Mouse (Mus musculus) C2C12 (cell line): ENCODE measurements at regions not wholly inside any gene's neighbourhood (a gene's known extent, or its start where the extent isn't known, plus 50 kb on each side); places are given as distances from the start of the nearest gene placed in this dataset.

Experiments
- H3K27me3 ChIP-seq: one replicate; pipeline ENCODE4 v1.6.1; 2011; ENCODE audit not compliant: control insufficient read depth, insufficient read depth, insufficient read length
- H3K36me3 ChIP-seq: one replicate; pipeline ENCODE4 v1.6.1; 2011; ENCODE audit not compliant: control insufficient read depth, insufficient read depth
- H3K4me3 ChIP-seq: one replicate; pipeline ENCODE4 v1.5.1; 2011; ENCODE audit warnings: mild to moderate bottlenecking, control low read depth; ENCODE audit not compliant: poor library complexity, insufficient read depth, severe bottlenecking
- H3K79me2 ChIP-seq: one replicate; pipeline ENCODE4 v1.6.1; 2011; ENCODE audit not compliant: control insufficient read depth, insufficient read depth
- H3K79me3 ChIP-seq: one replicate; pipeline ENCODE4 v1.6.1; 2011; ENCODE audit warnings: low read depth, control low read depth
- H3ac ChIP-seq: one replicate; pipeline ENCODE3; 2011; ENCODE audit warnings: low read depth; ENCODE audit not compliant: control insufficient read depth, insufficient read length
- CEBPB ChIP-seq: IDR thresholded peaks from one replicate; pipeline ENCODE4 v1.6.1; 2011; ENCODE audit warnings: low read depth, mild to moderate bottlenecking, control low read depth, moderate library complexity
- CTCF ChIP-seq: IDR thresholded peaks from one replicate; pipeline ENCODE4 v1.5.1; 2011; ENCODE audit not compliant: control insufficient read depth, insufficient read depth, insufficient read length
- FOSL1 ChIP-seq: IDR thresholded peaks from one replicate; pipeline ENCODE4 v1.8.0; 2011; ENCODE audit warnings: mild to moderate bottlenecking, low read length; ENCODE audit not compliant: poor library complexity, insufficient read depth, severe bottlenecking
- MAX ChIP-seq: IDR thresholded peaks from one replicate; pipeline ENCODE4 v1.6.1; 2011; ENCODE audit warnings: mild to moderate bottlenecking, control low read depth
- MYOD1 ChIP-seq: IDR thresholded peaks from one replicate; pipeline ENCODE4 v1.6.1; 2011; ENCODE audit warnings: low read depth; ENCODE audit not compliant: control insufficient read depth, insufficient read length
- MYOG ChIP-seq: IDR thresholded peaks from one replicate; pipeline ENCODE4 v1.6.1; 2011; ENCODE audit not compliant: control insufficient read depth, insufficient read length; ENCODE audit errors: extremely low read depth
- USF1 ChIP-seq: IDR thresholded peaks from one replicate; pipeline ENCODE4 v1.6.1; 2011; ENCODE audit warnings: low read depth, mild to moderate bottlenecking, control low read depth, moderate library complexity

GRCm38 (mm10) chr15:85667381-85667791, 67.4 kb upstream of the Ppara start:
- H3K79me2 ChIP-seq = peaks cover 99% of the 10 kb centered on the region
- H3K79me3 ChIP-seq = peaks cover 86% of the 10 kb centered on the region
- H3K4me3 ChIP-seq = peak overlapping the region; percentile 34
- H3K36me3 ChIP-seq = peaks cover 10% of the 10 kb centered on the region
- H3ac ChIP-seq = peak overlapping the region; percentile 86
- no peak for TF ChIP-seq USF1
- TF ChIP-seq CEBPB = no peak
- no peak for TF ChIP-seq MAX
- no peak for TF ChIP-seq FOSL1
- no peak for TF ChIP-seq MYOG
- TF ChIP-seq MYOD1 = no peak
- TF ChIP-seq CTCF = no peak
- H3K27me3 ChIP-seq = no peaks in the 10 kb centered on the region

- peak overlapping the region; percentile 86 for H3ac ChIP-seq
- H3K36me3 ChIP-seq = peaks cover 14% of the 10 kb centered on the region
- peak overlapping the region; percentile 34 for H3K4me3 ChIP-seq
- H3K79me3 ChIP-seq = peaks cover 86% of the 10 kb centered on the region
- TF ChIP-seq USF1 = no peak
- peak; percentile 66 for TF ChIP-seq CEBPB
- H3K79me2 ChIP-seq = peaks cover 99% of the 10 kb centered on the region
- no peaks in the 10 kb centered on the region for H3K27me3 ChIP-seq
Measured at GRCm38 (mm10) chr15:85667906-85668590, 66.7 kb upstream of the Ppara start.

DNA sequence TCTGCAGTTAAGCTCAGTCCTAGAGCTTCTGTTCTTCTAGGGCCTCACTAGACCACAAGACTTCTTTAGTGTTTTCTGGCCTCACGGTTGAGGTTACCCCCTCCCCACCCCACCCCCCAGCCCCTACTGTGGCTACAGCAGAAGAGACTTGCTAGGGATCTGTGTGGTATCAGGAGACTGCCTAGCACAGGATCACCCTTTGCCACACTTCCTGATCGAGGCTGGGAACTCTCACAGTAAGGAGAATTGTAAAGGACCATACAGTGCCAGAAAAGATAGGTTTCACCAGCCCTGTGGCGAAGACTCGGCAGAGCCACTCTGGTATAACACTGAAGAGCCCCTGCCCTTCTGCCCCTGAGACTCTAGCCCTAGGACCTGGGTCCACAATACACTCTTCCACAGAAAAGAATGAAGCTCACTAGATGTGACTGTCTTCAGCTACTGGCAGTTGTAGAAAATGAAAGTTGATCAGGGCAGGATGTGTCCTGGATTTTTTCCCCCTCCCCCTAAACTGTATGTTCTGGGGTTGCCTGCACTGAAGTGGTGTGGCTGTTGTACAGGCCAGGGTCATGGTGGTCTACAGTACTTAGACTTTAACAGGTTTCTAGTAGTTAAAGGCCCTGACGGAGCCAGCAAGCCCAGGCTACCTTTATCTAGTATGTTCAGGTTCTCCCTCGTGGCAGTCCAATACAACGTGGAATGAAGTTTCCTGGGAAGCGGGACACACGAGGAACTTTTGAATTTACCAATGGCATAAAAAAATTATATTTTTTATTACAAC, 65.7 kb upstream of the Ppara start:
- Histone ChIP-seq H3K79me2 (peaks cover 99% of the 10 kb centered on the region), H3ac (peak overlapping the region; percentile 80), H3K27me3 (no peaks in the 10 kb centered on the region), H3K79me3 (peaks cover 86% of the 10 kb centered on the region), H3K36me3 (peaks cover 22% of the 10 kb centered on the region), H3K4me3 (peak overlapping the region; percentile 99)
- TF ChIP-seq CTCF (no peak), USF1 (no peak), MAX (peak; percentile 97)

DNA sequence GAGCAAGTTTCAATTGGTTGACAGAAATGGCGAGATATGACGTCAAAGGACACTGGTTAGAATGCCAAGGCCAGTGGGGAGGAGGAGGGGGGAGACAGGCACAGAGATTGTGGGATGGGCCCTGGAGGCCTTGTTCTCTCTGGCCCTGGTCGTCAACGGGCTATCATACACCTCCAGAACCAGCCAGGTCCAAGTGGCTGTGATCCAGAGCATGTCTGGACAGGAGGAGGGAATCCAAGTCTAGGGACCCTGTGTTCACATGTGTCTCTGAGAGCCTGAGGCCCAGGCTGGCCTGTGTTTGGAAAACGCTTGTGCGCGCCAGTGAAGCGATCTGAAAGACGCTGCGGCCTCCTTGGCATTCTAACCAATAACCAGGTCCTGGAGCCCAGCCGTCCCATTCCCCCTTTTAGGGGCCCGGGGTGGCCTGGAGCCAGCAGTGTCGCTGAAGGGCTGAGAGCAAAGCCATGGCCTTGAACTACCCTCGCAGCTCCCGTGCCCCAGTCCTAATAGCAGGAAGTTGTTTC, 65.1 kb upstream of the Ppara start:
- TF ChIP-seq CEBPB (no peak), CTCF (no peak), MYOG (no peak), MAX (no peak), FOSL1 (no peak), MYOD1 (no peak), USF1 (no peak)
- no peaks in the 10 kb centered on the region for H3K27me3 ChIP-seq

DNA sequence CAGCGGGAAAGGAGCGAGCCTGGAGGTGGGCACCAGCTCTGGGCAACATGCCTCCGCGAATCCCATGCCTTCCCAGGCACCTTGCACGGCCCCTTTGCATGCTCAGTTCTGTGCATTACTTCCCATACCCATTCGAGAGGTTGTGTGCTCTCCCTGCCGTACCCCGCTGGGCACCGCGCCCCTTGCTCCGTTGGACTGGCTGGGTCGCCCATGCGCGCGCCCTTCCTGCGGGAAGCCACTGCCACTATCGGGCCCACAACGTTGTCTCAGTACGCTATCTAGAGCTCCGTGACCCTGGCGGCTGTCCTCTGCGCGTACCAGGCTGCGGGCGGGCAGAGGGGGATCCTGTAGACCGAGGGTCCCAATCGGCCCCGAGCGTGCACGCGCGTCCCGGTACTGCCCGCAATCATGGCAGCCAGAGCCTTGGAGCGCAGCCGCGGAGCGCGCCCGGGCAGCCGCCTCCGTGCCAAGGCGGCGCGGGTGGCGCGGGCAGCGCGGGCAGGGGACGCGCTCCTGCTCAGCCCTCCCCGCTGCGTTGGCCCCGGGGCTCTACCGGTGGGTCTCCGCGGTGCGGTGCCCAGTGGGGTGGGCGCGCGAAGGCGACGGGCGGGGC, 64.5 kb upstream of the Ppara start:
- TF ChIP-seq MYOD1 (no peak), MYOG (no peak), USF1 (no peak), FOSL1 (no peak), CEBPB (no peak), CTCF (no peak), MAX (no peak)
- Histone ChIP-seq H3K79me2 (peaks cover 99% of the 10 kb centered on the region), H3K27me3 (no peaks in the 10 kb centered on the region), H3K4me3 (peak overlapping the region; percentile 99), H3K79me3 (peaks cover 87% of the 10 kb centered on the region), H3ac (peak overlapping the region; percentile 98), H3K36me3 (peaks cover 34% of the 10 kb centered on the region)

More for the DNA sequence above, 65.1 kb upstream of the Ppara start:
- Histone ChIP-seq H3K36me3 (peaks cover 28% of the 10 kb centered on the region), H3K4me3 (peak overlapping the region; percentile 99), H3K79me2 (peaks cover 99% of the 10 kb centered on the region), H3K79me3 (peaks cover 86% of the 10 kb centered on the region), H3ac (peak overlapping the region; percentile 98)
